Mouse (Mus musculus) spleen, adult 2 months (tissue): ENCODE results near the gene L3mbtl3. TPM values are rescaled to one million over a fixed set of nuclear protein-coding genes. Genes with fewer than 3 reads are reported as not detected.

Experiments used
- DNase-seq, 2 experiments: peaks; one replicate each; pipeline versions ENCODE4 v3.0.0 to v3.0.0-alpha.2; 2012 to 2021; ENCODE audit warnings: low spot score in 2 of 2, low read depth in 1 of 2
- H3K27ac ChIP-seq: fragments of 200-500 bp; 2 replicates; pipeline ENCODE4 v1.5.1; 2012; ENCODE audit warnings: low read length, inconsistent platforms; ENCODE audit not compliant: insufficient read depth
- H3K27me3 ChIP-seq: fragments of 200-500 bp; 2 replicates; pipeline ENCODE4 v1.6.1; 2012; ENCODE audit warnings: mild to moderate bottlenecking, moderate library complexity, low read length, inconsistent platforms; ENCODE audit not compliant: control insufficient read depth, insufficient read depth
- H3K36me3 ChIP-seq: fragments of 200-500 bp; 2 replicates; pipeline ENCODE4 v1.6.1; 2012; ENCODE audit warnings: mild to moderate bottlenecking, low read length, inconsistent platforms; ENCODE audit not compliant: control insufficient read depth, insufficient read depth
- H3K4me1 ChIP-seq: fragments of 200-500 bp; 2 replicates; pipeline ENCODE4 v1.6.1; 2011; ENCODE audit warnings: inconsistent platforms; ENCODE audit not compliant: control insufficient read depth, insufficient read depth, insufficient read length
- H3K4me3 ChIP-seq: fragments of 200-500 bp; 2 replicates; pipeline ENCODE4 v1.5.1; 2011; ENCODE audit warnings: mild to moderate bottlenecking, inconsistent platforms; ENCODE audit not compliant: insufficient read depth, insufficient read length; ENCODE audit errors: extremely low read depth
- CTCF ChIP-seq: fragments of 200-500 bp; IDR thresholded peaks from 2 replicates; pipeline ENCODE4 v1.5.1; 2011; ENCODE audit warnings: mild to moderate bottlenecking, inconsistent platforms; ENCODE audit not compliant: insufficient read depth, insufficient read length, insufficient replicate concordance; ENCODE audit errors: extremely low read depth
- POLR2A ChIP-seq: fragments of 200-500 bp; IDR thresholded peaks from 2 replicates; pipeline ENCODE4 v1.6.1; 2011; ENCODE audit warnings: low read depth, low read length, inconsistent platforms
- WGBS: fragments of 180-500 bp; shearing (Covaris S2); methylation state at CpG from one replicate; pipeline ENCODE4 v1.1.7; 2018; 5-methylcytosine and 5-hydroxymethylcytosine counted together
- polyA plus RNA-seq: library from polyadenylated mRNA; depleted of rRNA; stranded (reverse); fragments of >200 nt; gene quantifications from 2 replicates; pipeline ENCODE4 v1.2.3, GENCODE M21; 2012

Gene L3mbtl3
- polyA plus RNA-seq, 1 experiment: 5.4 TPM

GRCm38 (mm10) chr10:26243203-26243602 lies 132.6 kb downstream of the L3mbtl3 start:
- DNase-seq: no peak

GRCm38 (mm10) chr10:26239090-26239489 lies 136.7 kb downstream of the L3mbtl3 start:
- H3K36me3 ChIP-seq: no peaks in the 10 kb centered on the region
- no peak for DNase-seq
- H3K27ac ChIP-seq: no peak overlapping the region
- no peaks in the 10 kb centered on the region for H3K27me3 ChIP-seq
- WGBS: 64% methylated on average over 1 of the region's 1 CpGs
- H3K4me1 ChIP-seq: no peaks in the 10 kb centered on the region
- TF ChIP-seq POLR2A (no peak), CTCF (no peak)
- H3K4me3 ChIP-seq: no peak overlapping the region

More at GRCm38 (mm10) chr10:26243203-26243602, 132.6 kb downstream of the L3mbtl3 start:
- H3K27ac ChIP-seq: no peak overlapping the region
- no peaks in the 10 kb centered on the region for H3K36me3 ChIP-seq
- WGBS: 88% methylated on average over 3 of the region's 3 CpGs
- H3K4me3 ChIP-seq: no peak overlapping the region
- H3K4me1 ChIP-seq: no peaks in the 10 kb centered on the region
- H3K27me3 ChIP-seq: no peaks in the 10 kb centered on the region
- TF ChIP-seq POLR2A (no peak), CTCF (no peak)

- no peak overlapping the region for H3K4me3 ChIP-seq
- no peaks in the 10 kb centered on the region for H3K27me3 ChIP-seq
- no peak for DNase-seq
- TF ChIP-seq CTCF (no peak), POLR2A (no peak)
- 59% methylated on average over 4 of the region's 4 CpGs for WGBS
- H3K4me1 ChIP-seq: no peaks in the 10 kb centered on the region
- no peak overlapping the region for H3K27ac ChIP-seq
- no peaks in the 10 kb centered on the region for H3K36me3 ChIP-seq
These were observed 137.2 kb downstream of the L3mbtl3 start for GRCm38 (mm10) chr10:26238559-26238958.

- H3K27me3 ChIP-seq: no peaks in the 10 kb centered on the region
- WGBS: 86% methylated on average over 3 of the region's 3 CpGs
These were observed 143.6 kb downstream of the L3mbtl3 start for GRCm38 (mm10) chr10:26232071-26232653.

GRCm38 (mm10) chr10:26229488-26229887 lies 146.3 kb downstream of the L3mbtl3 start, which contains the start of gene Samd3:
Gene Samd3, plus strand, starts transcription at chr10:26229707.
- peak within 1 kb of the TSS; percentile 23; the same call in 1 of the 2 replicates for H3K27ac ChIP-seq
- 68% methylated on average over 4 of the region's 4 CpGs for WGBS
- no peak for TF ChIP-seq POLR2A
- TF ChIP-seq CTCF: no peak
- peak in 1 of 2 experiments; percentile 2 for DNase-seq
- peak within 1 kb of the TSS; percentile 17; the same call in 1 of the 2 replicates for H3K4me3 ChIP-seq
- H3K36me3 ChIP-seq: no peaks in the 10 kb centered on the region
- H3K4me1 ChIP-seq: no peaks in the 10 kb centered on the region
- H3K27me3 ChIP-seq: no peaks in the 10 kb centered on the region

More at GRCm38 (mm10) chr10:26232071-26232653, 143.6 kb downstream of the L3mbtl3 start:
- Histone ChIP-seq H3K4me3 (no peak overlapping the region), H3K4me1 (no peaks in the 10 kb centered on the region), H3K27ac (no peak overlapping the region), H3K36me3 (no peaks in the 10 kb centered on the region)
- DNase-seq: no peak
- TF ChIP-seq POLR2A (no peak), CTCF (no peak)

GRCm38 (mm10) chr10:26228187-26228586 lies 147.6 kb downstream of the L3mbtl3 start:
- H3K4me1 ChIP-seq: no peaks in the 10 kb centered on the region
- no peak overlapping the region for H3K27ac ChIP-seq
- TF ChIP-seq CTCF (no peak), POLR2A (no peak)
- H3K4me3 ChIP-seq: no peak overlapping the region
- no peaks in the 10 kb centered on the region for H3K27me3 ChIP-seq
- no peaks in the 10 kb centered on the region for H3K36me3 ChIP-seq
- DNase-seq: peak in 1 of 2 experiments; percentile 4

- H3K4me1 ChIP-seq: no peaks in the 10 kb centered on the region
- DNase-seq: no peak
- no peaks in the 10 kb centered on the region for H3K27me3 ChIP-seq
- no peaks in the 10 kb centered on the region for H3K36me3 ChIP-seq
- 89% methylated on average over 2 of the region's 2 CpGs for WGBS
- H3K27ac ChIP-seq: no peak overlapping the region
- no peak overlapping the region for H3K4me3 ChIP-seq
- TF ChIP-seq CTCF (no peak), POLR2A (no peak)
These were observed 149.0 kb downstream of the L3mbtl3 start for GRCm38 (mm10) chr10:26226734-26227133.
